Mouse (Mus musculus): ENCODE data around the gene Pgm3.
"Not testable (repeated sequence)": the region's sequence is repeated elsewhere in the genome, so short reads cannot be mapped to it uniquely, and the experiment has no call there.

Pgm3 gene

DNA sequence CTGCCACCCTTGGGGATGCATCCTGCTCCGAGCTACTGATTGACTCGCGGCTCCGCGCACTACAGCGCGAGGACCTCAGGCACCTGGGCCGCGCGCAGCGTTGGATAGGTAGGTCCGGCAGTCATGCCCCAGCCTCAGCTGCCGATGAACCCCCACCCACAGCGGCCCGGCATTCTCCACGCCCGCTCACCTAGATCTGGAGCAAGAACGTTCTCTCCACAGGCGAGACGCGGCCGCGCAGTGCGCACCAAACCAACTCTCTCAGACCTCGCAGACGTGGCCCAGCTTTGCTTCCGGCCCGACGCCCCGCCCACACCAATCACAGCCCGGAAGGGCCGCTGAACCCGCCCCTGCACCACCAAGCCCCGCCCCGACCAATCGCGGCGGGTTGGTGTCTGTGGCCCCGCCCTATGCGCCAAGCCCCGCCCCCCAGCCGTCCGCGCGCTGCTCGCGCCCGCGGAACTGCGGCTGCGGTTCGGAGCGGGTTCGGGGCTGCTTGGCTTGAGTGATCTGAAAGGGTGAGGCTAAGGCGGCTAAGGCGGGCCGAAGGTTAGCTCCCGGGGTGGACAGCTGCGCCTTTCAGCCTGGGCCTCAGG lies at the start of gene Pgm3, which contains the start of gene Rwdd2a:
Gene Pgm3 (minus strand): TSS at position 303 of the 596 bp plus-strand sequence.
Gene Rwdd2a (plus strand): TSS at position 452 of the 596 bp plus-strand sequence.
- peak; percentile 94 to 95 for DNase-seq (ENCODE audit: low spot score in 2 of 2)

DNA sequence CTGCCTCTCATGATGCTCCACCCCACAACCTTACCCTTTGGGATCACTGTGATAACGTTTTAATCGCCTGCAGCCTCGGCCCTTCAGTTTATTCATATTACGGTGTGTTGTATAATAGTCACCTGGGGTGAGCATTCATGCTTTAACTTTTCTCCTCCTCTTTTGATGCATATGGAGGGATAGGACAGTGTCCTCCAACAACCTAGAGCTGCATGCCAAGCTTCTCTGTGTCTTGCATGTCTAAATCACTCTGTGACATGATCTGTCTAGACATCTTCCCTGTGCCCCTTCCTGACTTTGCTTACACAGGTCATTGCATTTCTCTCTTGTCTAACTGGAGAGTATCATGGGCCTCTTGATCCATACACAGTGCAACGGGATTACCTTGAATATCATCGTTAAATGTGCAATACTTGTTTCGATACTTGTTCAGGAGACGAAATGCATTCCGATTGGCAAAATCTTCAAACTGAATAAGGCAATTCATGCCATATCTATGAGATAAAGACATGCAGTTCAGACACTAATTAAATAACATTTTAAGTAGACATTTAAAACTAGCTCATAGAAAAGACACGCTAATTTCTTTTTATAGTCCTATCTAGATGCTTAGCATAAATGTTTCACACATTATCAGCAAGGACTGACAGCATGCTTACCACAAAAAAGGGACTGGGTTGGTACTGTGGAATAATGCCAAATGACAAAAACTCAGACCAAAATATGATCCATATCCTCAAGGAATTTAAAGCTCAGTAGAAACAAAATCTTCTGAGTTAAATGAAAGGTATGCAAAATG lies 47.9 kb upstream of the Pgm3 start:
- DNase-seq (ENCODE audit: low spot score in 2 of 2), result no peak

DNA sequence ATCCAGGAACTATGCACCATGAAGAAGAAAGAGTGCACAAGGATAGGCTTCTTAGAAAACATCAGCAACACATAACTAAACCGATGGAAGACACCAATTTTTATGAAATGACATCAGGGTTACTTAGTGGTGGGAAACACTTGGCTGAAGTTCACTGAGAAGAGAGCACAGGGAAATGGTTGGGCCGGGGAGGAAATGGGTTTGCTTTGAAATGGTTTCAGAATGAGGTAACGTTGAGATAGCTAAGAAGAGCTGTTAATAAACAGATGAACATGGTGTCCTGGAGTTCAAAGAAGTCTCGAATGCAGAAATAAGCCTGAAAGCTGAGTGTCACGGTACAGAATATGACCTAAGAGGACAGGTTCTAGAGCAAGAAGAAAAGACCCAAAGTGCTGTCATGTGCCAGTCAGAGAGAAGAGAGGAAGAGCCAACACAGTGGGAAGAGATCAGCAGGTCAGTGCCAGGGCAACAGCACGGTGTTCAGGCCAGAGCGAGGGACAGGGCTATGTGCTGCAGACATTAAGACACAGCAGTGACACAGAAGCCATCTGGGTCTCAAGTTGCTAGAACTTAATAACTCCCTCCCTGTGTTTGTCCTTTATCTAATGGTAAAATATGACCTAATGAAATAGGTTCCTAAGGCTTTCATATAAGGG lies 46.3 kb upstream of the Pgm3 start:
- DNase-seq (ENCODE audit: low spot score in 2 of 2), result no peak

DNA sequence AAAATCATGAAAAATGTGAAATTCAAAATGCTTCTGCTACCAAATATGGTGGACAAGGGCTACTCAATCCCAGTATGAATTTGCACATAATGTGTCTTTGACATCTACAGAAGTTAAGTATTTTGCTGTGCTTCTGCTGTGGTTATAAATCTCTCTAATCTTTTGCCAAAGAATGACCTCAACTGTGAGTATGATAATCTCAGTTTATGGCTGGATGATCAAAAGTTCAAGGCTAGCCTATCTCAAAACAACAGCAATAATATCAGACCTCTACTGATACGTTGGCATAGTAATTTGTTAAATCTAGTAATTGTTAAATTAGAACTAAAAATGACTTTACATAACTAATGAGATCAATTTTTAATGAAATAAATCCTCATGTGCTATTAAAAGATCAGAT lies 44.1 kb upstream of the Pgm3 start:
- DNase-seq (ENCODE audit: low spot score in 2 of 2), result no peak

DNA sequence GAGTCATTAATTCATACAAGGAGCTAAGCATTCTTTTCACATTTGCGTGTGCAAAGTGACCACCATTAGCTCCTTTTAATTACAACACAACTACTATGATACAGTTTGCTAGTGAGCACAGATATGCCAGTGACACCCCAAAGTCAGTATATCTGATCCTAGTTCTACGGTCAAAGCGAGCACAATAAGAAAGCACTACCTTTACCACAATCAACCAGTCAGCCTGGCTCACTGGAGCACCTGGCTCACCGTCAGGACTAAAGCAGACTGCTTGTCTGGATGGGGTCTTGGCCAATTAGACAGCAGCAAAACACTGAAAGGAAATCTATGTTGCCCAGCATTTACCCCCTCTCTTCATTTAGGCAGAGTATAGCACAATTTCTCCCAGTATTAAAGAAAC lies 40.4 kb upstream of the Pgm3 start:
- DNase-seq (ENCODE audit: low spot score in 2 of 2), result no peak

DNA sequence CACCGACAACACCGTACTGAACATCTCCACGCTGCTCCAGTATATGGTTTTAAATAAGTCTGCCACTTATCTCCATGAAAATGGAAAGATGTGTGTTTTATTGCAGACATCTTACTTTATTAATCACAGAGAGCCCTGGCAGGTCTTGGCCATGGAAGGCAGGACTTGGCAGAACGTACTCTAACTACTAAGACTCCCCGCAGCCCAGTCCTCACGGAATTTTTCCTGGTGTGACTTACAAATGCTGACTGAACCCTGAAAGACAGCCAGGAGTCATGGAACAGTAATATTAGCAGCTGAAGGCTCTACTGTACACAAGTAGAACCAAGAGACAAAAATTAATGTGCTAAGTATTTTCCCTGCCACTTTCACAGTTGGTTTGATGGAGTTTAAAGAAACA lies 34.1 kb upstream of the Pgm3 start:
- DNase-seq (ENCODE audit: low spot score in 2 of 2), result no peak

DNA sequence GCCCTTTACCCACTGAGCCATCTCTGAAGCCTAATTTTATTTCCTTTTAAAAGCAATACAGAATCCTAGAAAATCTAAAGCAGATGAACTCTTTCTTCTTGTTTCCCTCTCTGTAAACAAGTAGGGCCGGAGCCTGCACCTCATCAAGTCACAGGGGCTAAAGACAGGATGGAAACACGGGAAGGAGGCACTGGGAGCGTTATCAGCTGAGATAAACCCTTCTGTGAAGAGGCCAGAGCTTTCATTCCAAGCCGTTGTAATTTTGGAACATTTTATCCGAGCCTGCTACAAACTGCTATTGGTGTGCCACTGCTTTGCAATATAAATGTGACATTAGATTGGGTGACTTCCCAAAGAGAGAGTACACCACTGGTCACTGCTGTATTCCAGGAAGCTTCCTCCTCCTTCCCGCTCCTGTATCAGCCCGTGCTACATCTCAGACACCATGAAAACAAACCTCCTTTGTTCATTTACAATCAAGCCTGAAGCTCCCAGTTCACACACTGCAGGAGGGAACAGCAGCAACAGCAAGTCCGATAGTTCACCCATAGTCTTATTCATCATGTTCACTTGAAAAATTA lies 28.2 kb upstream of the Pgm3 start:
- no peak for DNase-seq (ENCODE audit: low spot score in 2 of 2)

DNA sequence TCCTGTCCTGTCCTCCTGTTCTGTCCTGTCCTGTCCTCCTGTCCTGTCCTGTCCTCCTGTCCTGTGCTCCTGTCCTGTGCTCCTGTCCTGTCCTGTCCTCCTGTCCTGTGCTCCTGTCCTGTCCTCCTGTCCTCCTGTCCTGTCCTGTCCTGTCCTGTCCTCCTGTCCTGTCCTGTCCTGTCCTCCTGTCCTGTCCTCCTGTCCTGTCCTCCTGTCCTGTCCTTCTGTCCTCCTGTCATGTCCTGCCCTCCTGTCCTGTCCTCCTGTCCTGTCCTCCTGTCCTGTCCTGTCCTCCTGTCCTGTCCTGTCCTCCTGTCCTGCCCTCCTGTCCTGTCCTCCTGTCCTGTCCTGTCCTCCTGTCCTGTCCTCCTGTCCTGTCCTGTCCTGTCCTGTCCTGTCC lies 25.3 kb upstream of the Pgm3 start:
- DNase-seq (ENCODE audit: low spot score in 2 of 2), result not testable (repeated sequence)

DNA sequence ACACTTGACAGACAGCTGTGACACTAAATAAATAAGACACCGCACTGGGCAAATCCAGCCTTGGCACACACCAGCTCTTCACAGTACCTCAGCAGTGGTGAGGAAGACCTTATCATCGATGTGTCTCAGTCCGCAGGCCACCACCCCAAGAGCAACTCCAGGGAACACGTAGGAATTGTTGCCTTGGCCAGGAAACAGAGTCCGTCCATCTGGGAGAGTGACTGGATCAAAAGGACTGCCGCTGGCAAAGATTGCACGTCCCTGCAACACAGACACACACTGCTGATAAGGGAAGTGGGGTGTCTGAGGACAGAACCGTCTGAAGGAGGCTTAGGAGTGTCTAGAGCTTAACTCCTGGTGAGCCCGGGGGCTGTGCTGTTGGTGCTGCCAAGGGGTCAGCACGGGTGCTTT lies 22.7 kb upstream of the Pgm3 start:
- not testable (repeated sequence) for DNase-seq (ENCODE audit: low spot score in 2 of 2)

DNA sequence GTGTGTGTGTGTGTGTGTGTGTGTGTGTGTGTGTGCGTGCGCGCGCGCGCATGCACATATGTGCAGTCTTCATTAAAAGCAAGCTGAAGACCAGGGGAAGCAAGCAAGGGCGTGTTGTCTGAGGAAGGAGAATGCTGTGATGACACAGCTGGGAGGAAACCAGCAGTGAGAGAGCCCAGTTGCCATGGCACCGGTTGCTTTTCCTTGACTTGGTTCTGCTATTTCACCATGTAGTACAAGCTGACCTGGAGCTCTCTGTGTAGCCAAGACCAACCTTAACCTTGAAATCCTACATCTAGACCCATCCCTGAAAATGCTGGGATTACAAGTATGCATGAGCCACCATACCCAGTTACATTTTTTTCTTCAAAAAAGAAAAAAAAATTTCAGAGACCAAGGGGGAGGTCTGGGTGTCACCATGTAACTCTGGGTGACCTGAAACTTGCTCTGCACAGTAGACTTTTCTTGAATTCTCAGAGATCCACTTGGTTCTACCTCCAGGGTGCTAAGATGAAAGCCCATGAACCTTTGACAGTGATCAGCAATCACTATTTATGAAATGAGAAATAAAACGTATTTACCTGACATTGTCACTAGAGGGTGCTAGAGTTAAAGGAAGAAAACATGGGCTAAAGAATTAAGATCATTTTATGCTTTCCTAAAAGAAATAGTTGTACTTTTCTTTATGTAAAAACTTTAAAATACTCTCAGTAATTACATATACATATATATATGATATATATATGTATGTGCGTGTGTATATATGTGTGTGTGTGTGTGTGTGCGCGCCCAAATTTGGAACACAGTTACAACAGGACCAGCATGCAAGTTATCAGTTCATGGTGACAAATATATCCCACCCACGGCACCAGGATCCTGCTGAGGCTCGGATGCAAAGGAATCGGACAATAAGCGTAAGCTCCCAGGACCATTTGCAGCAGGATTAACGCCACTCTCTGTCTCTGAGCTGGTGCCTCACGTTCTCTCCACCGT lies 21.3 kb upstream of the Pgm3 start:
- peak; percentile 64 to 67 for DNase-seq (ENCODE audit: low spot score in 2 of 2)

DNA sequence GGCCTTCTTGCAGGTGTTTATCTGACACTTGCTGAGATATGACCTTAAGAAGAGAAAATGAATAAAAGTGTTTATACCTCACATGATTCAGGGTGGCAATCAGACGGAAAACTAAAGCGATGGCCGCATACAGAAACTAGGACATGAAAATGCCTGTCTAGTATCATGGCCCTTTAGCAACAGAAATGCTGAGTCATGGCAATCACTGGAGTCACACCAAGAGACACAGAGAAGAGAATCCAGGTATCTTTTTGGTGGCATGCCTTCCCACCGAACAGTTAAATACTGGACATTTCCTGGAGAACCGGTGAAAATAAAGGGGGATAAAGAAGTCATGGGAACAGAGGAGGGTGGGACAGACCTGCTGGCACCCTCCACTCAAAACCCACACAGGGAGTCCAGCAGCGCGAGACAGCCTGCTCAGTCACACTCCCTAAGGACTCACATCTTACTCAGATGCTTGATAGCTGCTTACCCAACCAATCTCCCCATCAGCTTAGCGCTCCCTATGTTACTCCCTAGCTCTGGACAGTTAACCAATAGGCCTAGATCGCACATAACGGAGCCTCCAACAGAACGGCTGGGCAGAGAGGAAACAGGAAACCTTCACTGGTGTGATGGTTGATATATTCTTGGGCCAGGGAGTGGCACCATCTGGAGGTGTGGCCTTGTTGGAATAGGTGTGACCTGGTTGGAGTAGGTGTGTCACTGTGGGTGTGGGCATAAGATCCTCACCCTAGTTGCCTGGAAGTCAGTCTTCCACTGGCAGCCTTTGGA lies 15.6 kb upstream of the Pgm3 start:
- no peak for DNase-seq (ENCODE audit: low spot score in 2 of 2)

DNA sequence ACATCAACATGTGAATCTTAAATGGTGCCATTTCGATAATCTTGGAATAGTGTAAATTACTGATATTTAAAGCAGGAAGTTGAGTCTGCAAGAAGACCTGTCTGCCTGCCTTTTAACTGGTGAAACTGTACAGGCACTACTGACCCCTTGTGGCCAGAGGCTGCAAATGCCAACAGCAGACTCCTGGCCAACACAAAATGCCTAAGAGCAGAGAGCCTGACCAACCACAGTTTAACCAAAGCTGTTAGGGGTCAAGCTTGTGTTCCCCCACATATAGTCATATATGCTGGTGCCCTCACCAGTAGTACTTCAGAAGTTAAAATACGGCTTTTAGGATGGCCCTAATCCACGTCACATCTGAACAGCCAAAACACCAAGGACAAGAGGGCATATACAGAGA lies 12.1 kb upstream of the Pgm3 start:
- peak; percentile 55 to 59 for DNase-seq (ENCODE audit: low spot score in 2 of 2)

DNA sequence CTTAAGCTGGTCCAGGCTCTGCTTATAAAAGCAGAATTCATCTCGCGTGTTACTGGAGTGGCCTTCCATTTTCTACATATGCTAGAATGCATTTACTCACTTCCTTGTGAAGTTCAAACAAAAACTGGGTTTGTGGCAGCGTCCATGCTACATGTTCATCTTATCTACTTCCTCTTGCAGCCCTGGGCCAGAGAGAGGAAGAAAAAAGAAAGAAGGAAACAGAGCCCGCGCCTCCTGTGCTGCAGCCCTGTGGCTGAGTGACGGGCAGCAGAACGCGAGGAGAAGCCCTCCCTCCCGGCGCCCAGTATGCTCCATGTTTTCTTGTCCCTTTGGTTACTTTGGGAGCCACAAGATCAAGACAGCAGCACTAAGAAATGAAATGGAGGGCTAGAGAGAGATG lies 8.0 kb upstream of the Pgm3 start:
- DNase-seq (ENCODE audit: low spot score in 2 of 2), result no peak

DNA sequence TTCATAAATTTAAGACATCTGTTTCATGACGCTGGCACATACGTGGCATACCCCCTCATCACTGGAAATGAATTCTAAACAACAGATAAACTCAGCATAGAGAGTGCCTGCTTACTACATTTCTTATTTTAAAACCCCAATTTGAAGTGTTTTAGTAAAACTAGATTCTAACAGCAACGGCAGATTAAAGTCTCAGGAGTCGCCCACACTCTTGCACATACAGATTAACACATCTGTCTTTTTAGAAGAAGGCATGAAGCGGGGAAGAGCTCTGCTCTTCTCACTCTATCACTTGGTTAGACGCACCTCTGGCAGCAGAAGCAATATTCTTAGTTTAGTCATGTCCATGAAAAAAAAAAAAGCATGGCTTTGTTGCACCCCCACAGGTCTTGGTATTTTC lies 3.5 kb upstream of the Pgm3 start:
- DNase-seq (ENCODE audit: low spot score in 2 of 2), result no peak

DNA sequence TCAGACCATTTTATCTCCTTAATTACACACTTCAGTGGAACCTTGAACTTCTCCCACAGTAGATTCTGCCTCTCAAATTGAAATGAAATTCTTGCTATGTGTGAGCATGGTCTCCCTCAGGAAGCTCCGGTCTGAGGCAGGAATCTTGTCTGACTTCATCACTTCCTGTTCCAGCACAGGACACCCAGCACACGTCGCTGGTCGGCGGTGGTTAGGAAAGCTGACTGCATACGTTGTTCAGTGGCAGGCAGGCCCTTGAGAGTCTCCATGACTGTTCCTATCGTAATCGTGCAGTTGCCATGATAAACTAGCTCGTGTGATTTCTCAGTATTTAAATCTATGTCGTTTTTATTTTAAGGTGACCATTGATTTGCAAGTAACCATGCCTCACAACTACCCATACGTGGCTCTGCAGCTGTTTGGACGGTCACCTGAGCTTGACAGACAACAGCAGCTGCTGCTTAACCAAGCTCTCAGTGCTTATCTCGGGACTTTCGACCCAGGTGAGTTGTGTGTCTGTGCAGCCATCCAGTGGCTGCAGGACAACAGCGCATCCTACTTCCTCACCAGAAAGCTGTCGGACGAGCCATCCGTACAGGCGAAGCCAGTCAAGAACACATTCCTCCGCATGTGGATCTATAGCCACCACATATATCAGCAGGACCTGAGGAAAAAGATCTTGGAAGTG lies 2.1 kb upstream of the Pgm3 start:
- DNase-seq (ENCODE audit: low spot score in 2 of 2), result no peak

DNA sequence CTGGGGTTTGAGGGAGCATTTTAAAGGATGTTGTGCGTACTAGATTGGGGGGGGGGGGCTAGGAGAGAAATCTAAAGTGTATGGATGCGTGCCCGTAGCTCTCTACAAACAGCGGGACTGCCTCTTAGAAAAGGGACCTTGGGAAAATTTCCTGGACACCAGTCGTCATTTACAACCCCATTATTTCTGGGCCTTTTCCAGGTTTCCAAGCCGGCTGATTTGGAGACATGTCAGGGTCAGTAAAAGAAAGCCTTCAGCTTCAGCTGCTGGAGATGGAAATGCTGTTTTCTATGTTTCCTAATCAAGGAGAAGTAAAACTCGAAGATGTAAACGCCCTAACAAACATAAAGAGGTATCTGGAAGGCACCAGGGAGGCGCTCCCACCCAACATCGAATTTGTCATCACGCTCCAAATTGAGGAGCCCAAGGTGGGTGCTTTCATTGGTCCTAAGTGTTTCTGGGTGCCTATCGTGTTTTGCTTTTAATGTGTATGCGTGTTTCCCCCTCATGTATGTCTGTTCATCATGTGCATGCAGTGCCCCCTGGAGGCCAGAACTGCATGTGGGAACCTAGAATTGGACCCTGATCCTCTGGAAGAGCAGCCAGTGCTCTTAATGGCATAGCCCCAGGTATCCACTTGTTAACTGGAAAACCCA lies 1.1 kb upstream of the Pgm3 start:
- peak; percentile 74 to 75 for DNase-seq (ENCODE audit: low spot score in 2 of 2)

DNA sequence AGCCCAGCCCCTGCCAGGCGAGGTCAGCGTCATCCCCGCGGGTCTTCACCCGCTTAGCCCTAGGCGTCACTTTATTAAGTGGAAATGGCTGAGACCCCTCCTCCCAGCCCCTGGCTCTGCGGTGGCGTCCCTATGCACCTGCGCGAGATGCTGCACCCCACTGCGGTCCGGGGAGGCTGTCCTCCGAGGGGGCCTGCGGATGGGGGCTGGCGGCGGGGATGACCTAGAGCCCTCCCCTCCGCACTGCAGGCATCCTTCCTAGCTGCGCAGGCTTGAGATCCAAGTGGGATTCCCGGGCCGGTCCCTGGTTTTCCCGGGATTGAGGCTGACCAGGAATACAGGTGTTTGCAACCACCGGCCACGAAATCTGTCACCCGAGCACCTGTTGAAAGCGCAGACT lies 554 bp upstream of the Pgm3 start:
- DNase-seq (ENCODE audit: low spot score in 2 of 2), result no peak

DNA sequence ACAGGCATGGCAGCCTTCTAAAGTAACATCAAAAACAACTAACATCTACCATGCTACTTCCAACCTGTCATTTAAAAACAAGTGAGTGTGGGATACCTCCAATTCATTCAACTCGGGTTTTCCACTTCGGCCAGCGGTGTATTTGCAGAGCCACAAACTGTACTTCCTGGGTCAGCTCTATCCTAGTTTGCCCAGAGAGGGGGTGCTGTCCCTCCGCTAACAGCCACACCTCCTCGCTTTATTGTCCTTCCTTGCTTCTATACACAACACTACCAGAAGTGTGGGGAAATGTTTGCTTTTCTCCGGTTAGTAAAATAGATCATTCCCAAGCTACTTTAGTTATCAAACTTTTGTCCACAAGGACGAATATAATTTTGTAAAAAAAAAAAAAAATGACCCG lies 696 bp downstream of the Pgm3 start:
- DNase-seq (ENCODE audit: low spot score in 2 of 2), result no peak

DNA sequence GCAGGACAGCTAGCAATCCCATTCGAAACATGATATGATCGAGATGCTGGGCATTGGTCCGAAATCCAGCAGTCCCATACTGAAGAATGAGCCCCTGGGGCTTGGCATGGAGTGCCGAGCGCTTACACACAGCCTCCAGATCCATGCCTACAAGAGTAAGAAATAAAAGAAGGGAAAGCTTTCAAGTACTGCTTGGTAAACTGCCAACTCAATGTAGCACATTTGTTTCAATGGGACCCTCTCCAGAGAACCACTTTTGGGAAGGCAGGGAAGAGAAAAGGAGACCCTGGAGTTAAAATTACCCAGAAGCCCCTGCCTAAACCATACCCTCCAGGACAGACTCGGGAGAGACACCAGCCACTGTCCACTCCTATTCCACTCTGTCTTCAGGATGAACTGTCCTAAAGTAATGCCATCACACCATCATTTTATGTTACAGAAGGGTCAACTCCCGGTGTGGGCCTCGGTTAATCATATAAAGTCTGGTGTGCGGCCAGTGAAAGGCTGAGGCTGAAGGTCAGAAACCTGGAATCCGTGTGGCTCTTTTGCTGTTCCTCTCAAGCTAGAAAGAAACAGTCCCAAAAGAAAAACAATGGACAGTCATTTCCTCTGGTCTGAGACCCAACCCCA lies 1.3 kb downstream of the Pgm3 start:
- no peak for DNase-seq (ENCODE audit: low spot score in 2 of 2)
